Mouse (Mus musculus): ENCODE data around the gene Gm21985.

Gene Gm21985

GRCm38 (mm10) chr2:112328069-112328777 is 62.1 kb downstream of the Gm21985 start:
- no peak for DNase-seq (ENCODE audit: low read depth, low spot score)

GRCm38 (mm10) chr2:112332051-112332898 is 66.2 kb downstream of the Gm21985 start:
- no peak for DNase-seq (ENCODE audit: low read depth, low spot score)

GRCm38 (mm10) chr2:112337211-112337610 is 71.1 kb downstream of the Gm21985 start:
- DNase-seq (ENCODE audit: low read depth, low spot score) = no peak

GRCm38 (mm10) chr2:112339736-112340135 is 73.6 kb downstream of the Gm21985 start:
- DNase-seq (ENCODE audit: low read depth, low spot score) = peak; percentile 28

GRCm38 (mm10) chr2:112341117-112341516 is 75.0 kb downstream of the Gm21985 start:
- no peak for DNase-seq (ENCODE audit: low read depth, low spot score)

- DNase-seq (ENCODE audit: low read depth, low spot score) = no peak
Measured at GRCm38 (mm10) chr2:112348246-112348645, 82.1 kb downstream of the Gm21985 start.

GRCm38 (mm10) chr2:112353685-112354455 is 87.8 kb downstream of the Gm21985 start:
- DNase-seq (ENCODE audit: low read depth, low spot score) = peak; percentile 9

- no peak for DNase-seq (ENCODE audit: low read depth, low spot score)
Measured at GRCm38 (mm10) chr2:112359611-112360010, 93.5 kb downstream of the Gm21985 start.

- DNase-seq (ENCODE audit: low read depth, low spot score) = no peak
Measured at GRCm38 (mm10) chr2:112360012-112360780, 94.1 kb downstream of the Gm21985 start.

GRCm38 (mm10) chr2:112360781-112361169 is 94.7 kb downstream of the Gm21985 start:
- DNase-seq (ENCODE audit: low read depth, low spot score) = no peak

- no peak for DNase-seq (ENCODE audit: low read depth, low spot score)
Measured at GRCm38 (mm10) chr2:112367222-112367621, 101.1 kb downstream of the Gm21985 start.

- DNase-seq (ENCODE audit: low read depth, low spot score) = peak; percentile 97
Measured at GRCm38 (mm10) chr2:112367726-112368673, 101.9 kb downstream of the Gm21985 start, which contains the start of gene Emc4. Gene Emc4 (minus strand): TSS chr2:112368027.

- DNase-seq (ENCODE audit: low read depth, low spot score) = no peak
Measured at GRCm38 (mm10) chr2:112369941-112370340, 103.8 kb downstream of the Gm21985 start.

GRCm38 (mm10) chr2:112373141-112373540 is 107.0 kb downstream of the Gm21985 start:
- DNase-seq (ENCODE audit: low read depth, low spot score) = no peak

- no peak for DNase-seq (ENCODE audit: low read depth, low spot score)
Measured at GRCm38 (mm10) chr2:112374610-112375009, 108.5 kb downstream of the Gm21985 start.

- peak; percentile 93 for DNase-seq (ENCODE audit: low read depth, low spot score)
Measured at GRCm38 (mm10) chr2:112378973-112379898, 113.1 kb downstream of the Gm21985 start, which contains the start of gene Katnbl1. Gene Katnbl1 (plus strand): TSS chr2:112379211.

- no peak for DNase-seq (ENCODE audit: low read depth, low spot score)
Measured at GRCm38 (mm10) chr2:112380131-112380530, 114.0 kb downstream of the Gm21985 start.

- no peak for DNase-seq (ENCODE audit: low read depth, low spot score)
Measured at GRCm38 (mm10) chr2:112381219-112381618, 115.1 kb downstream of the Gm21985 start.

- DNase-seq (ENCODE audit: low read depth, low spot score) = no peak
Measured at GRCm38 (mm10) chr2:112390843-112391242, 124.7 kb downstream of the Gm21985 start.
